Mouse (Mus musculus): Measurements from ENCODE around the gene Spatc1l. TPM values are rescaled to one million over a fixed set of nuclear protein-coding genes. Genes with fewer than 3 reads are reported as not detected.

Gene Spatc1l
- not detected in 2 replicates for total RNA-seq (2021)
- long read RNA-seq, experiment 1: 0 reads
- long read RNA-seq, experiment 2: 0 reads

- no peak for DNase-seq
These were observed at the start of gene Spatc1l for GRCm38 (mm10) chr10:76561972-76562371. Gene Spatc1l, plus strand, starts transcription at chr10:76562272.

- DNase-seq: peak; percentile 90
These were observed 49.0 kb upstream of the Spatc1l start for GRCm38 (mm10) chr10:76512965-76513583.

GRCm38 (mm10) chr10:76530922-76531321 lies 31.1 kb upstream of the Spatc1l start:
- no peak for DNase-seq

GRCm38 (mm10) chr10:76531375-76531774 lies 30.7 kb upstream of the Spatc1l start, which contains the start of gene Lss:
Gene Lss, plus strand, starts transcription at chr10:76531588.
- peak; percentile 99 for DNase-seq

GRCm38 (mm10) chr10:76531828-76532227 lies 30.2 kb upstream of the Spatc1l start:
- DNase-seq: no peak

GRCm38 (mm10) chr10:76535526-76535925 lies 26.5 kb upstream of the Spatc1l start:
- no peak for DNase-seq

- DNase-seq: no peak
These were observed 24.5 kb upstream of the Spatc1l start for GRCm38 (mm10) chr10:76537619-76538018.

- no peak for DNase-seq
These were observed 20.6 kb upstream of the Spatc1l start for GRCm38 (mm10) chr10:76541336-76542085.

GRCm38 (mm10) chr10:76542636-76543375 lies 19.3 kb upstream of the Spatc1l start:
- DNase-seq: no peak

GRCm38 (mm10) chr10:76546566-76546965 lies 15.5 kb upstream of the Spatc1l start:
- no peak for DNase-seq

- DNase-seq: no peak
These were observed 13.9 kb upstream of the Spatc1l start for GRCm38 (mm10) chr10:76548218-76548617.

- DNase-seq: no peak
These were observed 11.6 kb upstream of the Spatc1l start for GRCm38 (mm10) chr10:76550458-76550857.

- DNase-seq: no peak
These were observed 10.5 kb upstream of the Spatc1l start for GRCm38 (mm10) chr10:76551556-76551955.

GRCm38 (mm10) chr10:76554061-76554460 lies 8.0 kb upstream of the Spatc1l start:
- DNase-seq: no peak

- DNase-seq: no peak
These were observed 8.1 kb downstream of the Spatc1l start for GRCm38 (mm10) chr10:76569996-76570685.

GRCm38 (mm10) chr10:76571070-76571469 lies 9.0 kb downstream of the Spatc1l start:
- DNase-seq: no peak

GRCm38 (mm10) chr10:76572151-76572550 lies 10.1 kb downstream of the Spatc1l start:
- no peak for DNase-seq

- no peak for DNase-seq
These were observed 13.3 kb downstream of the Spatc1l start, which contains the start of gene Ftcd for GRCm38 (mm10) chr10:76575374-76575773. Gene Ftcd, plus strand, starts transcription at chr10:76575648.

- no peak for DNase-seq
These were observed 14.8 kb downstream of the Spatc1l start for GRCm38 (mm10) chr10:76576920-76577319.

GRCm38 (mm10) chr10:76584138-76584537 lies 22.1 kb downstream of the Spatc1l start:
- DNase-seq: no peak

GRCm38 (mm10) chr10:76586190-76586589 lies 24.1 kb downstream of the Spatc1l start:
- DNase-seq: no peak

- no peak for DNase-seq
These were observed 28.1 kb downstream of the Spatc1l start for GRCm38 (mm10) chr10:76590197-76590596.

Data from adrenal gland, postnatal 14 days (tissue).